Mouse (Mus musculus) layer of hippocampus, postnatal 36 days (tissue): ENCODE measurements around the gene Hes5. TPM values are rescaled to one million over a fixed set of nuclear protein-coding genes. Genes with fewer than 3 reads are reported as not detected.
A peak's percentile ranks its signal among the peaks of the same experiment; 100 is the strongest.

Experiments
- DNase-seq, 2 experiments: peaks; one replicate each; pipeline ENCODE4 v3.0.0; 2022
- total RNA-seq, 2 experiments: library from RNA; stranded (reverse); gene quantifications; 2 replicates each; pipeline ENCODE4 v1.2.3; 2021

The Hes5 gene
- total RNA-seq, 2 experiments from 2014 or later: 17.6 to 28.1 TPM

GRCm38 (mm10) chr4:154942632-154943322, 17.9 kb upstream of the Hes5 start:
- DNase-seq: no peak

- no peak for DNase-seq
Observed at GRCm38 (mm10) chr4:154943323-154944039, 17.2 kb upstream of the Hes5 start.

- DNase-seq: peak; percentile 54 to 65
Observed at GRCm38 (mm10) chr4:154944121-154944590, 16.6 kb upstream of the Hes5 start.

- peak; percentile 44 to 58 for DNase-seq
Observed at GRCm38 (mm10) chr4:154946319-154946718, 14.4 kb upstream of the Hes5 start.

- peak; percentile 40 to 68 for DNase-seq
Observed at GRCm38 (mm10) chr4:154948066-154948939, 12.4 kb upstream of the Hes5 start.

- DNase-seq: no peak
Observed at GRCm38 (mm10) chr4:154948940-154949588, 11.7 kb upstream of the Hes5 start.

GRCm38 (mm10) chr4:154949589-154949982, 11.1 kb upstream of the Hes5 start:
- DNase-seq: no peak

- DNase-seq: no peak
Observed at GRCm38 (mm10) chr4:154952461-154953241, 8.1 kb upstream of the Hes5 start.

GRCm38 (mm10) chr4:154956604-154957003, 4.1 kb upstream of the Hes5 start:
- DNase-seq: no peak

- no peak for DNase-seq
Observed at GRCm38 (mm10) chr4:154957289-154957993, 3.3 kb upstream of the Hes5 start.

GRCm38 (mm10) chr4:154958171-154958570, 2.6 kb upstream of the Hes5 start:
- peak; percentile 35 to 68 for DNase-seq

- DNase-seq: no peak
Observed at GRCm38 (mm10) chr4:154958621-154959020, 2.1 kb upstream of the Hes5 start.

GRCm38 (mm10) chr4:154960021-154960689, 568 bp upstream of the Hes5 start:
- DNase-seq: no peak

- DNase-seq: no peak
Observed at GRCm38 (mm10) chr4:154961226-154961738, 559 bp downstream of the Hes5 start.

GRCm38 (mm10) chr4:154961911-154962310, 1.2 kb downstream of the Hes5 start:
- no peak for DNase-seq

- DNase-seq: no peak
Observed at GRCm38 (mm10) chr4:154962683-154963082, 2.0 kb downstream of the Hes5 start.

GRCm38 (mm10) chr4:154963190-154963836, 2.6 kb downstream of the Hes5 start:
- DNase-seq: no peak

GRCm38 (mm10) chr4:154963901-154964580, 3.3 kb downstream of the Hes5 start, which contains the start of gene Pank4:
Gene Pank4 (plus strand): TSS chr4:154964123.
- peak; percentile 88 to 92 for DNase-seq
